Mouse (Mus musculus): ENCODE measurements at regions not wholly inside any gene's neighbourhood (a gene's known extent, or its start where the extent isn't known, plus 50 kb on each side); places are given as distances from the start of the nearest gene placed in this dataset.
A peak's percentile ranks its signal among the peaks of the same experiment; 100 is the strongest.

DNA sequence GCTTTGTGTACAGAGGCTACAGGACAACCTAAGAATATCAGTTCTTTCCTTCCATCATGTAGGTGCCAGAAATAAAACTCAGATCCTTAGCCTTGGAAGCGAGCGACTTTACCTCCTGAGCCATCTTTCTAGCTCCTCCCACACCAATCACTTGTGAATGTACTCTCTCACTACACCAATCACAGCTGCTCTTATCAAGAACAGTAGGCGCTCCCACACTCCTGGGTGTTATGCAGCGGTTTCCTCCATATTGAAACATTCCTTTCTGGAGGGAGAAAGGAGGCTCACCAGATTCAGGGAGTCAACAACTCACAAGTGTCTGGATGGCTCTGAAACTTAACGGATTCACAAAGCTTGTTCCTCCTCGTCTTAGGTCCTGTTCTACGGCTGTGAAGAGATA is 168.1 kb upstream of the Arid2 start:
- DNase-seq (ENCODE audit: low spot score in 2 of 2) = no peak

DNA sequence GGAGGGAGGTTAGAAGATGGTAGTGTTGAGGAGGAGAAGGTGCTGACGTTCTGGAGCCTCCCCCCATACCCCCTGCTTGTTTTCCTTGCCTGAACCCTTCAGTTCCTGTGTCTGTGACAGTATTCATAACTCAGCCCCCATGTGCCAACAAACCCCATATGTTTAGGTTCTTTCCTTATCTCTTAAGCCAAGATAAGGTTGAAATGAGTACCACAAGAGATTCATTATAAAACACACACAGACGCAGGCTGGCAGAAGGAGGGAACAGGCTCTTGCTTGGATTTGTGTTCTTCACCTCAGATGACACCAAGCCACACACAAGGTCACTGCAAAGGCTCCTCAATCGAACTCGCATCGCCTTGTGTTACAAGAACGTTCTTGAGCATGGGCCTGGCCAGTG is 162.9 kb upstream of the Arid2 start:
- no peak for DNase-seq (ENCODE audit: low spot score in 2 of 2)

DNA sequence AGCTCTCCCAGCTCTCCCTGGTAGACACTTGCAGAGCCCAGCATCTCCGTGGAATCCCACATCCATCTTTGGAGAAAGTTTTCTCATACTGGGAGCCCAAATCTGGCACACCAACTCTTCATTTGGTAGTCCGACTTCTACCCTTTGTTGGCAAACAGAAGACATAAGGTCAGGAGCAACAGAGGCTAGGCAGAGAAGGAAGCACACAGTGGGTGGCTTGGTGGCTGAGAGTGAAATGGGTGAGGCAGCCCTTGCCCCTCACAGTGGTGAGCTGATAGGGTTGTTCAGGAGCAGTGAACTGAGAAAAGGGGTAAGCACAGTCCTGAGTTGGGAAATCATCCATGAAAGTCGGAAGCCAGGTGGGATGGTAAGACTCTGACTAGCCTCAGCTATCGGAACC is 157.6 kb upstream of the Arid2 start:
- no peak for DNase-seq (ENCODE audit: low spot score in 2 of 2)

DNA sequence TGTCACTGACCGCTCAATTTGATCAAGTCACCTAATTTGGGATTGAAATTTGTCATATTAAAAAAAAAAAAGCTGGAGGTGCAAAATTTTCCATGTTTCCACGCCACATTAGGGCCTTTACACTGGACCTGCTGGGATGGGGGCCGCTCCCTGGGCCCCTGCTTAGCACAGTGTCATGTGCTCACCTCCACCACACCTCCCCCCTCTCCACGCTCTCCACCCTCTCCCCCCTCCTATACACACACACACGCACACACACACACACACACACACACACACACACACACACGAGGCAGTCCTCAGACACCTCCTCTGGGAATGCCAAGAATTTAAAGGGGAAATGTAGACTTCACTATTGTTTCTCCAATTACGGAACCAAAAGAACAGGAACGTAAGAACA is 156.8 kb upstream of the Arid2 start:
- DNase-seq (ENCODE audit: low spot score in 2 of 2) = no peak

DNA sequence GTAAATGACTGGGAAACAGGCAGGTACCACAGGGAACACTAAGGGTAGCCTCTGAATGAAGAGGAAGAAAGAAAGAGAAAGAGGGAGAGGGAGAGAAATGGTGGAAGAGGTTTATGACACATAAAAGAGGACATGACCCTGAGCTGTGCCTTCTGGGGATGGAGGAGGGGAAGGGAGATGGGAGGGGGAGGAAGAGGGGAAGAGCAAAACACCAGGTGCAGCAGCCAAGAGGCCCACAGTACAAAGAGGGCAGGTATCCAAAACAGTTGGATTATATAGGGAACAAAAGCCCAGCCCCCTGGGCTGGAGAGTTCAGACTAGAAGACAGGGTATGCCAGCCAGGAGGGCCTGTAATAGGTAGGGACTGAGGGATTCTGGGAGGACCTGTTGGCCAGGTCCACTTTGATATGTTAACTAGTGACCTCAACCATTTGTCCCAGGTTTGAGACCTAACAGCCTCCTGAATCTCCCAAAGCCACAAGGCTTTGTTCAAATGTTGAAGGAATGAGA is 155.7 kb upstream of the Arid2 start:
- no peak for DNase-seq (ENCODE audit: low spot score in 2 of 2)

DNA sequence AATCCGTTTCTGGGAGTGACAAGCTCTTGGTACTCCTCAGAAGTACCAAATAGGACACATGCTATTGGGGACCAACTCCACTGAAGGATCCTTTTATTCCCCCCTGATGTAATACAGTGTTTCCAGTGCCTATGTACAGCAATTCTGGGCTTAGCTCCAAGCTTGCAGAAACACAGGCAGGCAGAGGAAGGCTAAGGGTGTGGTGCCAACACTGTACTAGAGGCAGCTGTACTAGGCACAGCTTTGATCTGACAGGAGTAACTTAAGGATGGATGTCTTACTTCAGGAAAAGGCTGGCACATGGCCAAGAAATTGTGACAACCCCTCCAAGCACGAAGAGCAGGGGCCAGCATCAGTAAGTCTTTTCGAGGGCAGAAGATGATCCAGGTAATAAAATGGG is 154.7 kb upstream of the Arid2 start:
- peak in 1 of 2 experiments; percentile 29 for DNase-seq (ENCODE audit: low spot score in 2 of 2)

DNA sequence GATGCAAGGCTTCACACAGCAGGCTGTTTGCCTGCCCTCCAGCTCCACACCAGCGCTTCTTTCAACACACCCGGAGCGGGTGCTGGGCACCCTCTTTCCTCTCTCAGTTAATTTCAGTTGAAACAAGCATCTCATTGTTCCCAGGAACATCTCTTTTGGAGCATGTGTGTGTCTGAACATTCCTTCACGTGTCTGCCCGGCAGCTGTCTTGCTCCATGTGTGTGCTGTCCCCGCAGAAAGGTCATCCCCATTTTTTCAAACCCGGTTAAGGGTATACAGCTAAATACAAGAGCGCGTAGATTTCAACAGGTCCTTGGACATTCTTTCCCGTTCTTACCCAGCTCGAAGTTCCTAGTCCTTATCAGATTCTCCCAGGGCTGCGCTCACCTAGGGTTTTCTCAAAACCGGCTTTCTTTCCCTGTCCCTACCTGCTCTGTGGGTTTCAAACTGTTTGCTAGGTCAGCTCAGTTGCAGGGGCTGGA is 152.0 kb upstream of the Arid2 start:
- DNase-seq (ENCODE audit: low spot score in 2 of 2) = no peak

DNA sequence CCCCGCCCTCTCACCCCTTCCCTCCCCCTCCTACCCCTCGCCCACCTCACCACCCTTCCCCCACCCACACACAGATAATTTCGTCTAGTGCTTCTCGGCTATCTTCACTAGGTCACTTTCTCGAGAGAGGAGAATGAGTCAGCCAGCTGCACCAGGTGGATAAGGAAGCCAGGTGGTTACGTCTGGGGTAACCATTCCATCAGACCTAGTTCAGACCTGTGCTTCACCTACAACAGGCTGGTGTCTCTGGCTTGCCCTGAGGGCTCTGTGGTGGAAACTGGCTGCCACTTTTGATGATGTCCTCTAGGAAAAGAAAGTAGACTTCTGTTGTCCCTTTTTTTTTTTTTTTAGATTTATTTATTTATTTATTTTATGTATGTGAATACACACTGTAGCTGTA is 151.5 kb upstream of the Arid2 start:
- DNase-seq (ENCODE audit: low spot score in 2 of 2) = no peak

DNA sequence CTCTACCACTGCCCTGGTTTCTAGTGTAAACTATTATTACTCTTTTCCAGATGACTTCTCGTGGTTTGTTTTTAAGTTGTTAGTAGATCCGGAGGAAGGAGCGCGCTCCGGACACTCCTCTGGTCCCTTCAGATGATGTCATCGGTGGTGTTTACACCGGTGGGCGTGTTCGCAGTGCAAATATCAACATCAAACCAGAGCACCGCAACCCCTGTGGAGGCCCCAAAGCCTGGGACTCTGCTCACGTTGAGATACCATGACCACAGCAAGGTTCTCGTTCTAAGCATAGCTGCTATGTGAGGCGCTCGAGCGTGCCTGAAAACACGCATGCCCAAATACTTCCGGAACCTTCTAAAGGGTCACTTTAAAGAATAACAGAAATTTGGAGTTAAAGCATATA is 149.8 kb upstream of the Arid2 start:
- no peak for DNase-seq (ENCODE audit: low spot score in 2 of 2)

DNA sequence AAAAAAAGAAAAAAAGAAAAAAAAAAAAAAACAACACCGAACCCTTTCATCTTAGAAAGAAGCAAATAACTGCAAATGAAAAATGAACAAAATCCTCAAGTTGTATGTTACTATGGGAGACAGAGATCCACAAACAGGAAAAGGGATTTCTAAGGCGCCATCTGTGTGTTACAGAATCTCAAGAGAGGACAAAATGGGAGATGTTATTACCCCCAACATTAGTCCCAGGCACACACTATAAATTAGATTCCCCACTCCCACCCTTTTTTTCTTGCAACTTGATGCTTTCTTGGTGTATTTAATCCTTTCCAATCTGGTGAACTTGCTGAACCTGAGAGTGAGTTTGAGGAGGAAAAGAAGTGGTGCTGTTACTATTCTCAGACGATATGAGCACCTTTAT is 149.4 kb upstream of the Arid2 start:
- no peak for DNase-seq (ENCODE audit: low spot score in 2 of 2)

DNA sequence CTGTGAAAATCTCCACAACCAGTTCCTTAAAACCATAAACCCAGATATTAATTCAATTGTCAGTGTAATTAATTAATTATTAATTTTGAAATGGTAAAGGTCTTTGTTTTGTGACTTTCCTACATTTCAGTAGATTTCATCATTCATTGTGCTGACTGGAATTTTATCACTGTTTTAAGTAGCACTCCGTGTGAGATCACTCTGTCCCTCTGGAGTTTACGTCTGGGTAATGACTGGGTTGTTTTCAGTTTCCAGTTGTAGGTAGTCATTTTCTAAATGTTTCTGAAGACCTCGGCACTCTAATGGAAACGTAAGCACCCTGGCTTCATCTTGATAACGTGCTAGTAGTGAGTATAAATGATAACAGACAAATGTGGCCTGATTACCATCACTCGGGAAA is 133.8 kb upstream of the Arid2 start:
- DNase-seq (ENCODE audit: low spot score in 2 of 2) = no peak

DNA sequence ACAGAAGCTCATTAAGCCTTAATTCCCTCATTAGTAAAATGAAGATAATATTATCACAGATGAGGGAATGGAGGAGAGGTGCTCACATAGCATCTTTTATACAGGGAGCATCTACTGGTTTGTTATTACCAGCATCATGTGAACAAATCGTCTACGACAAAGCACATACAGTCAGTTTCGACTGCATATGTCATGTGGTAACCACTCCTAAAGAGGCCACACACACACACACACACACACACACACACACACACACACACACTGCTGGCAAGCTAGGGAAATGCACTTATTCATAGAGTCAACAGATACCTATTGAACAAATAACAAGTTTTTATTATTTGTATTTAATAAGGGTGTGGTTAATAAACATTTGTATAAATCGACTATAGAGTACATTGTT is 129.0 kb upstream of the Arid2 start:
- no peak for DNase-seq (ENCODE audit: low spot score in 2 of 2)

DNA sequence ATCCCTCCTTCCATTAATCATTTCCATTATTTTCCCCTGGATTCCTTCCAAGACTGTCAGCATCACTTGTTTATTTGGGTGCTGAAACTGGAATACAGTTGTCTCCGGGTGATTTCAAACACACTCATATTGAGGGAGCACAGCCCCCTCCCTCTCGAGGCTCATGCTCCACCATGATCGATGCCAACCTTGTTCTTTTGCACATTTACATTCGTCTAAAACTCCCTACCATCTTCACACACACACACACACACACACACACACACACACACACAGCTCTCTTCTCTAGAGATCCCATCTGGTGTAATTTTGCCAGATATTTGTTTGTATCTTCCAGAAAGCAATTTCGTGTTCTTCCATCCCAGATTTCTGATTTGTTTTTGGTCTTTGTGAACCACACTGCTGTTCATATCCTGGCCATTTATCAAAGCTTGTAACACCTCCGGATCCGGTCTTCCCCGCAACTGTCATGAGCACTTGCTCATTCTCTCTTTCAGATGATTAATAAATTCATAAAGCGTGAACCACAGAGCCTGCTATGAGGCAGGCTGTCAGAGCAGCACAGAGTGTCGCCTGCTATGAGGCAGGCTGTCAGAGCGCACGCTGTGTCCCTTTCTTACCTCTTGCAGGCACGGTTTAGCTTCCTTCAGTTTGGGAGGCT is 122.4 kb upstream of the Arid2 start:
- DNase-seq (ENCODE audit: low spot score in 2 of 2) = peak in 1 of 2 experiments; percentile 6

DNA sequence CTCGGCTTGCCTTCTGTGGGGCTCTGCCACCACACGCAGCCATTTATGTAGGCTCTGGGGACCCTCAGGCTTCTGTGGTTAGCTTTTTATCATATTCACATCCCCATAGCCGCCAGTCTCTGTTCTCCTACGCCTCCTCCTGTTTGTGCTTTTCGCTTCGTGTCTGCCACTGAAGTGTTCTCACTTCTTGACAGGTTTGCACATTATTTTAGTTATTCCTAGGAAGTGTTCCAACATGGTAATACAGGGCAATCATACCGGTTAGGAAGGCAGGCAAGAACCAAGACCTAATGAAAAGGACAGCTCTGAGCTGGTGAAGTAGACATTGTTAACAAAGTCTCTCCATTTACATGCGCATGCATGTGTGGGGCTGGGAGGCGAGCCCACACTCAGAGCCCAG is 120.1 kb upstream of the Arid2 start:
- DNase-seq (ENCODE audit: low spot score in 2 of 2) = peak in 1 of 2 experiments; percentile 2

DNA sequence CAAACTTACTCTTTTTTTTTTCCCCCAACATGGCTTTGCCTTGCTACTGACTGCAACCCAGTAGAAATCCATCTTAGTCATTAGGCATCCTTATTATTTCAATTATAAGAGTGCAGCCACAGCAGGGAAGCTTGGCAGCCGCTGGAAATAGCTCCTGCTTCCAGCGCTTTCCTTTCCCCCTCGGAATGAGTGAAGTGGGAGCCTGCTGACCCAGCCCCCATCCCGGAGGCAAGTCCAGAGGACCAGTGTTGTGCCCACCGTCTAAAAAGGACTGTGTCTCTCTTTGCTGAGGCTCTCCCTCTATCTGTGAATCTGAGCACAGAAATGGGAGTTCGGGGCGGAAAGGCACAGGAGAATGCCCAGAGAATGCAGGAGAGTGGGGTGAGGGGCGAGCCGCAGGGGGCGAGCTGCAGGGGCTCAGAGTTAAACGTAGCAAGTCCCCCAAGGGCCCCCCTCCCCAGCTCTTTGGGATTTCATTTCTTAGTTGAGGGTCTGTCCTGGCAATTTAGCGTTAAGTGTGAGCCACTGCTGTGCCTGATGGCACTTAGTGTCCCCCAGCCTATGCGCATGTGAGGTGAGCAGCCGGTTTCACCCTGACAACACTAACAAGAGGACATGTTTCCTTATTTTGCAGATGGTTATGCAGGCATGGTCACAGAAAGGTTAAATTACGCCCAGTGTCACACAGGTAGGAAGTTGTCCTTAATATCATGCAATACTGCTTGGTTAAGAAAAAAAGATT is 117.4 kb upstream of the Arid2 start:
- DNase-seq (ENCODE audit: low spot score in 2 of 2) = no peak

DNA sequence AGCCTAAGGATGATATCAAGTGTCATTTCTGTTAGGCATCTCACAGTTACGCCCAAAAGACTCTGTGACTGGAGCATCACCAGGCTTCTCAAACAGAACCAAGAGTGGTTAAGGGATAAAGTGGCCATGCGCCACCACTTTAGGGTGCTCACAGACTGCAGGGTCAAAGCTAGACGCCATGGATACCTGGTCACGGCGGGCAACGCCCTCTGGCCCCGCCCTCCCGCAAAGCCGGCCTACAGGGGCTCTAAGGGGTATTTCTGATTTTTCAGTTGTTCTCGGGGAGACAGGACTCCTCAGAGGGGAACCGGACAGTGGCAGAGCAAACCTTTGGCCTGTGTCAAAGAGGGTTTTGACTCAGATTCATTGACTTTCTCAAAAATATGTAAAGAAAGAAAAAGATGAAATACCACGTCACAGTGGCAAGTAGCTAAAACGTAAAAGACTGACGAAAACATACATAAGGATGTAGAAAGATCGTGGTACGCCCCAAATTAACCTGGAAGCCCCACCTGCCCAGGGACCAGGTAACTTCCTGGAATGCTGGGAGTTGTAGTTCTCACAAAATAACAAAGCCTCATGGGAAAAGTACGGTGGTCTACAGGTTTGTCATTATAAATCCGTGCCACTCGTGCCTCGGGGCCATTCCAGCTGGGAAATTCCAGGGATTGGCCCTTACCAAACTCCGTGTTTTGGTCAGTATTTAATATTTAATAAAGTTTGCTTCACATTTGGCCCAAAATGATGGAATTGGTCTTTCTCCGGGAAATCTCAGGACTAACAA is 116.1 kb upstream of the Arid2 start:
- peak; percentile 13 to 53 for DNase-seq (ENCODE audit: low spot score in 2 of 2)

DNA sequence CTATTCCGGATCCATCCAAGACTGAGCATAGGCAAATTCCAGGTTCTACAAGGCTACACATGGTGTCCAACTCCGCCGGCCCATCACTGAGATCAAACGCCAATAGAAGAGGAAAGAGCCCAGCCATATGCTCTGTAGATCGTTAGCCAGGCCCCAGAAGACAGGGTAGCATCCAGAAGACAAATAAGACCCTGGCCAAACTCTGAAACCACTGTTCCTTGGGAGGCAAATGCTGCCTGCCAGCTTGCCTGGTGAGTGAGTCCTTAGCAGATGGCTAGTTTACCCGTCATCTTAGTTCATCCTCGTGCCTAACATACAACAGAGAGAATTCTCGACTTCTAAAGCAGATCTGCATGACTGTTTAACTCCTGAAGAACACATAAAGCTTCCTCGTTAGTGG is 109.4 kb upstream of the Arid2 start:
- no peak for DNase-seq (ENCODE audit: low spot score in 2 of 2)

DNA sequence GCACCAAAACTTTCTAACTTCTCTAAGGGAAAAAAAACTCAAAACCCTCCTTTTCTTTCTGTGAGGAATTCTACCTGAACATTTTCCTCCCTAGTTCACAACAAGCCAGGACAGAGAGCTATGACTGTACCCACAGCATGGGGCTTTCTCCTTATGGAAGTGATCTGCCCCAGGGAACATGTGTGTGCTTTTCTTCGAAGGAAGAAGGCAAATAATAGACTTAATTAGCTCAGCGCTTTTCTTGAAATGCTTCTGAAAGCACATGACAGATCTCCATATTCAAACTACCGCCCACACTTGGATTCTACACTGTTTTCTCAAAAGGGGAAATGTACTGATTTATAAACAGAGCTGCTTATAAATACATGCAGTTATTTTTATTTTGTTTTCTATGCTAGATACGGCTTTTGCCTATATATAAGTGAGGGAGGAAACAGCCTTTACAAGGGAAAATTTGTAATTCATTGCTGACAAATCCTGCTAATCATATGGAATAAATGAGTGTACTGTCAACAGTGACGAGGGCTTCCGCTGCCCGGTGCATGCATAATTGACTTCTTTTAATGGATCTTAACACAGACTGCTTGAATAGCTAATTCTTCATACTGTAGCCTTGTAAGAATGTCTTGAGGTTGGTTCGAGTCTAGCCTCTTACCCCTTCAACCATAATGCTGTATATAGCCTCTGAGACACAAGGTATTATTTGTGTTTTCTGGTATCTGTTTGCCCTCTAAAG is 108.8 kb upstream of the Arid2 start:
- DNase-seq (ENCODE audit: low spot score in 2 of 2) = no peak

DNA sequence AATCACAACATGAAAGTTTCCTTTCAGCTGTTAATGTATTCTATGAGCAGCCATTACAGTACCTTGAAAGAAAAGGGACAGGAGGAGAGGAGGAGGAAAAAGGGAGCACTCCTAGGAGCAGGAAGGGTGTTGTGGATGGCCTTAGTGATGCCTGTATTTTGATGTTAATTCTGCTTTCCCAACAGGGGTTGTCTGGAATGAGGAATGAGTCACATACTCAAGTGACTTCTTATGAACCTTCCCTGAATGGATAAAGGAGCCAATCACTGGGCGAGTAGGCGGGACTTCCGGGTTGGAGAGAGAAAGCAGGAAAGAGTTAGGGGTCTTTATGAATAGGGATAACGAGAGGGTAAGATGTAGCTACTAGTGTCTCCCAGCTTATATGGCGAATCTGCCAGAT is 107.8 kb upstream of the Arid2 start:
- DNase-seq (ENCODE audit: low spot score in 2 of 2) = no peak

DNA sequence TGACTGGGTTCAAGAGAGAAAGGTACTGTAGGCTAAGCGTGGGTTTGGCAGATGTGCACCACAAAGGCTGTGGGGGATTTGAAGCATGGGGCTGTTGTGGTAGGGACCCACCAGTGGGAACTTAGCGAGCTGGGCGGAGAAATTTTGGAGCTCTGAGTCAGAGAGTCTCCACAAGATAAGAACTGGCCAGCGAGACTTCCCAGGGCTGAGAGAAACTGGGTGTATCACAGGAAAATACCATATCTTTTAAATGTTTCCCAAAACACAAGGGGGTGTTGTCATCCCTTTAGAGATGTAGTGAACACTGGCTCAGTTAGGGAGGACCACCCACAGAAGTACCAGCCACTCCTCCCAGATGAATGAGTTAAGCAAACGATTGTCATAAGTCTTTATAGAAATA is 107.3 kb upstream of the Arid2 start:
- no peak for DNase-seq (ENCODE audit: low spot score in 2 of 2)

DNA sequence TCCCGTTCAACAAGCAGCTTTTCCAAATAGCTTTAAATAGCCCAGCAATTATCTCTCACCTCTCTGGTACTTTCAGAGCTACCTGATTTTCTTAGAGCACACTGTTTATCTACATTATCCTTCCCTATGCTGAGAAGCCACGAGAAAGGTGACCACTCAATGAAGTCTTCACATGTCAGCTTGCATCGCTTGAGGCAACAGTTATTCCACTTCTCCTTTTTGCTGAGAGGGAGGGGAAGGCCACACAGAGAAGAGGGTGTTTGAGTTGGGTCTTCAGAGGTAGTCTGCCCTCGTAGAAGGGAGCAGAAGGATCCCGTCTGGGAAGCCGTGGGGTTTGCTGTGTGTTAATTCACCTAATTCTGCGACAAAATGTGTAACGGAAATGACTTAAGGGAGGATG is 106.3 kb upstream of the Arid2 start:
- no peak for DNase-seq (ENCODE audit: low spot score in 2 of 2)

DNA sequence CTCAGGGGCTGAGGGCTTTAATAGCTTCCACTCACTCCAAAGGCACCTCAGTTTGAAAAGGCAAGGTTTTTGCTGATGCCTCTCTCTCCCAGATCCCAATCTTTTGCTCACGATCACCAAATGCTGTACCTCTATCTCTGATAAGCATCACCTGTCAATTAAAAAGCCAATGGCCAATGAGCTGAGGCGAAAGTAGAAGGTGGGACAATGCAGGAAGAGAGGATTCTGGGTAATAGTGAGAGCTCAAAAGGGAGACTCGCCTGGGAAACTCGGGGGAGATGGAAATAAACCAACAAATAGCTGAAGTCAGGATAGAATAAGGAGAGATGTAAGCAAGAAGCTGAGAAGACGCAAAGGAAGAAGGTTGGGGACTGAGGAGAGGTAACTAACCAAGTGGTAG is 105.0 kb upstream of the Arid2 start:
- no peak for DNase-seq (ENCODE audit: low spot score in 2 of 2)
